Mouse (Mus musculus) forebrain, embryonic 11.5 days (tissue): ENCODE measurements at regions not wholly inside any gene's neighbourhood (a gene's known extent, or its start where the extent isn't known, plus 50 kb on each side); places are given as distances from the start of the nearest gene placed in this dataset.

Experiments
- ATAC-seq: fragments of 200-750 bp; cut with Nextera tagmentation; replicated peaks from 2 replicates; pipeline ENCODE4 v1.8.0; 2017; ENCODE audit warnings: moderate TSS enrichment; ENCODE audit not compliant: low FRiP score
- DNase-seq: peaks from one replicate; pipeline ENCODE4 v3.0.0-alpha.2; 2017; ENCODE audit warnings: low spot score
- H3K27ac ChIP-seq: fragments of 300-500 bp; sonication (generic); 2 replicates; pipeline ENCODE4 v1.5.1; 2014; ENCODE audit warnings: low read depth, low read length
- H3K27me3 ChIP-seq: fragments of 300-500 bp; sonication (generic); 2 replicates; pipeline ENCODE4 v1.6.1; 2014; ENCODE audit warnings: mild to moderate bottlenecking, low read length, mixed read lengths; ENCODE audit not compliant: control insufficient read depth, insufficient read depth
- H3K36me3 ChIP-seq: fragments of 300-500 bp; sonication (generic); 2 replicates; pipeline ENCODE4 v1.6.1; 2014; ENCODE audit warnings: mild to moderate bottlenecking, low read length, moderate library complexity, mixed read lengths; ENCODE audit not compliant: control insufficient read depth, insufficient read depth
- H3K4me1 ChIP-seq: fragments of 300-500 bp; sonication (generic); replicated peaks from 2 replicates; pipeline ENCODE4 v1.6.1; 2014; ENCODE audit warnings: low read length, mixed read lengths; ENCODE audit not compliant: control insufficient read depth, insufficient read depth
- H3K4me2 ChIP-seq: fragments of 300-500 bp; sonication (generic); 2 replicates; pipeline ENCODE4 v1.6.1; 2014; ENCODE audit warnings: low read depth, mild to moderate bottlenecking, low read length, moderate library complexity, mixed read lengths; ENCODE audit not compliant: severe bottlenecking
- H3K4me3 ChIP-seq: fragments of 300-500 bp; sonication (generic); 2 replicates; pipeline ENCODE4 v1.5.1; 2014; ENCODE audit warnings: low read depth, low read length
- H3K9ac ChIP-seq: fragments of 300-500 bp; sonication (generic); 2 replicates; pipeline ENCODE4 v1.6.1; 2014; ENCODE audit warnings: low read length
- H3K9me3 ChIP-seq: fragments of 300-500 bp; sonication (generic); 2 replicates; pipeline ENCODE4 v1.6.1; 2016; ENCODE audit warnings: low read length, mixed read lengths; ENCODE audit not compliant: control insufficient read depth
- WGBS: fragments of 180-500 bp; shearing (Covaris S2); extraction: QIAGEN DNeasy Blood & Tissue Kit; methylation state at CpG from one replicate; pipeline ENCODE4 v1.1.7; 2014; 5-methylcytosine and 5-hydroxymethylcytosine counted together

DNA sequence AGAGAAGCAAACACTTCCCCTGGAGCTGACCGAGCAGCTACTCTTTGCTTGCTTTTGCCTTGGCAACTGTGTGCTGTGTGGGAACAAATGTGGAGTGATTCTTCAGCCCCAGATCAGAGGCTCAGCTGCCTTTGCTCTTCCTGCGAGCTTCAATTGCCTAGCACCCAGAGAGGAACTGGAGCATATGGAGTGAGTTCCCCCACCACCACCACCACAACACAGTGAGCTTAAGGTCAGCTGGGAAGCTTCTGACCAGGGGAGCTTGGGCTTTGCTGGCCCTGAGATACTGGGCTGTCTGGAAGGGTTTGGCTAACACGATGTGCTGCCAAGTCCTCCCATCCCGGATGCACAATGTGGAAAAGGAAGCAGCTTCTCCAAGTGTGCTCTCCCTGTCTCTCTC lies 432.8 kb upstream of the Gulo start:
- WGBS = 68% methylated on average over 4 of the region's 4 CpGs
- no peak for ATAC-seq
- Histone ChIP-seq H3K27ac (no peak overlapping the region), H3K36me3 (no peaks in the 10 kb centered on the region), H3K27me3 (no peaks in the 10 kb centered on the region), H3K4me2 (no peak overlapping the region), H3K4me3 (no peak overlapping the region), H3K4me1 (no peaks in the 10 kb centered on the region; the same call in 1 of the 2 replicates), H3K9me3 (no peaks in the 10 kb centered on the region), H3K9ac (no peak overlapping the region)
- no peak for DNase-seq

DNA sequence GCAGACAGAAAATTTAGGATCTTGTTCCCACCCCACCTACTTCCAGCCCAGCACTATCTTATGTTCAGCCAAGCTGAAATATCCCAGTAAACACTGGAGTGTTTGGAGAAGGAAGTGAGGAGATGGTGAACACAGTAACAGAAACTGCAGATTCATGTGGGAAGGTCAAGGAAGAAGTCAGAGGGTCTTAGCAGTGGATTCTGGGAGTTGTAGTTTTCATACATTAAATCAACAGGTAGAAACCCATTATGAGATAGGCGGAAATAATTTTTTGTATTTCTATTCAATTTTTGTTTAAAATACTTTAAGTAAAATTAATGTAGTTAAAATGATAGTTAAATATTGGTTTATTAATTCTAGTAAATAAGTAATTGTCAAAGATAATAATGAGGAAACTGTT lies 429.6 kb upstream of the Gulo start:
- ATAC-seq = no peak
- Histone ChIP-seq H3K9ac (no peak overlapping the region), H3K4me3 (no peak overlapping the region), H3K27ac (no peak overlapping the region), H3K9me3 (no peaks in the 10 kb centered on the region), H3K4me1 (no peaks in the 10 kb centered on the region; the same call in 1 of the 2 replicates), H3K27me3 (no peaks in the 10 kb centered on the region), H3K4me2 (no peak overlapping the region), H3K36me3 (no peaks in the 10 kb centered on the region)
- no peak for DNase-seq
- WGBS = 92% methylated on average over 1 of the region's 1 CpGs

DNA sequence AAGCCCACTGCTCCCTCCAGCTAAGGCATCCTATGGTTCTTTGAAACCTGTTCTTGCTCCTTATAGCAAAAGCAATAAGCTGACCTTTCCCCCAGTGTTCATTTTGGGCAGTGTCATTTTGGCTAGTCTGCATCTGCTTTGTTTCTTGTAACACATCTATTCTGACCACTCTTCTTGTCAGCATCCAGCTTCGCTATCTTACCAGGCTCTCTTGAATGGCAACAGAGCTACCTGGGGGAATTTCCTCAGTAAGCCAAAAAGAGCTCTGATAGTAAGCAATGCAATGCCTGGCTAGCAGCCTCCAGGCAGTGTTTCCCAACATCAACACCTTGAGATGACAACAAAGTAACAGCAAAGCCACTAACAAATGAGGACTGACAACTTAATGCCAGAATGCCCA lies 429.0 kb upstream of the Gulo start:
- DNase-seq (no peak), ATAC-seq (no peak)
- no peaks in the 10 kb centered on the region for H3K27me3 ChIP-seq
- H3K27ac ChIP-seq = no peak overlapping the region
- H3K36me3 ChIP-seq = no peaks in the 10 kb centered on the region
- H3K4me2 ChIP-seq = no peak overlapping the region
- H3K4me3 ChIP-seq = no peak overlapping the region
- 94% methylated on average over 1 of the region's 1 CpGs for WGBS
- H3K4me1 ChIP-seq = no peaks in the 10 kb centered on the region; the same call in 1 of the 2 replicates
- no peaks in the 10 kb centered on the region for H3K9me3 ChIP-seq
- no peak overlapping the region for H3K9ac ChIP-seq

DNA sequence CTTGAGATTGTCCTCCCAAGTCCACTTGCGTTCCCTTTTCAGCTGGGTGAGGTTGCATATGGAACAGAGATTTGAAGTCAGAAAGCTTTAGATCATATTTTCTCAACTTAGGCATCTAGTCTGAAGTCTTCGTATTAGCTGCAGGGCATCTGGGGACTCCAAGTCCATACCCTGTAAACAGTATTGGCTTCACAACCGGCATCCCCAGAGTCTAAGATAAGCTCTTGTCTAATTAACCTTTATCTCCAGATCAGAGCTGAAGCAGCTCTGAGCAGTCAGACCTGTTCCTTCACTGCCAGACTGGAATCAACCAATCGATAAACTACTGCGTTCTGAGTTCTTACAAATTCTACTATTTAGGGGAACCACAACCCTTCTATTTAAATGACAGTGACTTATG lies 422.6 kb upstream of the Gulo start:
- no peaks in the 10 kb centered on the region for H3K9me3 ChIP-seq
- no peaks in the 10 kb centered on the region for H3K4me1 ChIP-seq
- 92% methylated on average over 5 of the region's 5 CpGs for WGBS
- ATAC-seq (no peak), DNase-seq (no peak)
- H3K27ac ChIP-seq = no peak overlapping the region
- H3K9ac ChIP-seq = no peak overlapping the region
- H3K27me3 ChIP-seq = no peaks in the 10 kb centered on the region
- H3K4me2 ChIP-seq = no peak overlapping the region
- H3K36me3 ChIP-seq = no peaks in the 10 kb centered on the region
- H3K4me3 ChIP-seq = no peak overlapping the region

DNA sequence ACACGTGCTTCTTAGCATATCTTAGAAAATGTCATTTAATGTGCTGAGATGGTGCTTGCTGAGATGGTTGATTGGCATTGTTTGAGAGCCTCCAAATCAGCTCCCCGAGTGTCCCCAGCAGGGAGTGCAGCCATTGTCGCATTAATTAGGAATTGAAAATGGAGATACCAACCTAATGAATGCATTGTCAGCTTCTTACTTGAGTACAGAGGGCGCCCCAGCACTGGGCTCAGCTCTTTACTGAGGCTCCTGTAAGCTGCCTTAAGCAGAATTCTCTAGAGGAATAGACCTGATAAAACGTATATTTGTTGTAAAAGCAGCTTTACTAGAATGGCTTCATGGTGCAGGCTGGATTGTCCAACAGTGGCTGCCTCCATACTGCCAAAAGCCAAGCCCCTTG lies 415.1 kb upstream of the Gulo start:
- Histone ChIP-seq H3K27ac (no peak overlapping the region), H3K36me3 (no peaks in the 10 kb centered on the region), H3K9ac (no peak overlapping the region), H3K4me3 (no peak overlapping the region), H3K4me2 (peak overlapping the region; percentile 5; the same call in 1 of the 2 replicates), H3K27me3 (no peaks in the 10 kb centered on the region), H3K4me1 (peaks cover 9% of the 10 kb centered on the region; the same call in 1 of the 2 replicates), H3K9me3 (no peaks in the 10 kb centered on the region)
- peak; percentile 58 for DNase-seq
- ATAC-seq = no peak
- WGBS = 2% methylated on average over 5 of the region's 5 CpGs
